Mouse (Mus musculus) G1E (cell line): ENCODE data around the gene Mef2d.

Source experiments
- CTCF ChIP-seq: IDR thresholded peaks from 2 replicates; pipeline ENCODE4 v1.5.1; 2012; ENCODE audit warnings: low read depth, low read length, inconsistent platforms, mixed read lengths
- GATA1 ChIP-seq: IDR thresholded peaks from 2 replicates; pipeline ENCODE4 v1.6.1; 2012; ENCODE audit warnings: borderline replicate concordance, low read length, inconsistent platforms, mixed read lengths
- GATA2 ChIP-seq: IDR thresholded peaks from 2 replicates; pipeline ENCODE4 v1.6.1; 2012; ENCODE audit warnings: low read depth, low read length, inconsistent platforms, borderline replicate concordance
- POLR2AphosphoS5 ChIP-seq: IDR thresholded peaks from 2 replicates; pipeline ENCODE4 v1.6.1; 2012; ENCODE audit warnings: low read depth, low read length, inconsistent platforms; ENCODE audit not compliant: insufficient replicate concordance
- TAL1 ChIP-seq: conservative IDR thresholded peaks from 2 replicates; pipeline ENCODE4 v1.6.1; 2012; ENCODE audit warnings: low read depth, low read length, inconsistent platforms, mixed read lengths

DNA sequence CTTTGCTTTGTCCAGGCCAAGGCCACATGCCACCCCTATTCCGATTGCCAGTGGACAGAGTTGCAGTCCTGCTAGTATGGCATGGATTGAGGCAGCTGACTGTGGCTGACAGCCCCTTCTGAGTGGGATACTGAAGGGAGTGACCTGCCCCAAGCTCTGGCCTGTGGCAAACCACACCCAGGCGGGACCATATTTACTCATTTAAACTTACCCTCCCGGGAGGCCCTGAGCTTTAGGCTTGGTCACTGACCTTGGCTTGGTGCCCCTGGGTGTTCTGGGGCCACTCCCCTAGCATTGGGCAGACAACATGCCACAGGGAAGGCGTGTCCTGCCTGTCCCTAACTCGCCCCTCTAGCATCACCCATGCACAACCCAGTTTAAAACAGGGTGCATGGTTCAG lies 3.8 kb downstream of the Mef2d start:
- TF ChIP-seq GATA2 (no peak), CTCF (no peak), TAL1 (no peak), GATA1 (no peak), POLR2AphosphoS5 (no peak)
